Mouse (Mus musculus): Measurements from ENCODE around the gene Nudt8. TPM values are rescaled to one million over a fixed set of nuclear protein-coding genes. Genes with fewer than 3 reads are reported as not detected.
A peak's percentile ranks its signal among the peaks of the same experiment; 100 is the strongest.

Nudt8 gene
- polyA plus RNA-seq, 1 experiment from 2014 or later = 41.1 TPM

DNA sequence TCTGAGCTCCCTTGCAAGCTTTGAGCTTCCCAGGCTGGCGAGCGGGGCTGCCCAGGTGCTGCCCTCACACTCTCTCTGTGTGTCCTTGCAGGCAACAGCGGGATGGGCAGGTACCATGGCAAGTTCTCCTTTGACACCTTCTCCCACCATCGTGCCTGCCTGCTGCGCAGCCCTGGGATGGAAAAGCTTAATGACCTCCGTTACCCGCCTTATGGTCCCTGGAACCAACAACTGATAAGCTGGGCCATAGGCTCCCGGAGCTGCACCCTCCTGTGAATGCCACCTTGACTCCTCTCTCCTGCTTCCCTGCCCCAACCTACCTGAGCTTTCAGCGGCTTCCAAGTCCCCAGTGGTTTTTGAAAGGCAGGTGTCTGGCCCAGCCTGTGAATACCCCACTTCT lies 19.5 kb upstream of the Nudt8 start:
- Histone ChIP-seq H3K4me2 (ENCODE audit: low read length) (no peak overlapping the region), H3K36me3 (ENCODE audit: control insufficient read depth, insufficient read depth, low read length) (no peaks in the 10 kb centered on the region), H3K4me1 (ENCODE audit: control insufficient read depth, insufficient read depth, low read length) (no peaks in the 10 kb centered on the region), H3K4me3 (ENCODE audit: low read depth, low read length) (no peak overlapping the region), H3K9ac (ENCODE audit: low read length) (no peak overlapping the region), H3K27ac (ENCODE audit: low read depth, low read length) (no peak overlapping the region), H3K9me3 (replicated peaks; ENCODE audit: control insufficient read depth, low read length) (no peaks in the 10 kb centered on the region), H3K27me3 (replicated peaks; ENCODE audit: control insufficient read depth, insufficient read depth, low read length) (no peaks in the 10 kb centered on the region)
- WGBS = 80% methylated on average over 9 of the region's 9 CpGs
- no peak for ATAC-seq
- DNase-seq (ENCODE audit: low spot score) = no peak

GRCm38 (mm10) chr19:3983527-3984200 lies 16.7 kb upstream of the Nudt8 start:
- H3K27me3 ChIP-seq (replicated peaks; ENCODE audit: control insufficient read depth, insufficient read depth, low read length) = no peaks in the 10 kb centered on the region
- WGBS = 33% methylated on average over 9 of the region's 9 CpGs
- no peak overlapping the region for H3K4me2 ChIP-seq (ENCODE audit: low read length)
- no peak overlapping the region for H3K4me3 ChIP-seq (ENCODE audit: low read depth, low read length)
- H3K4me1 ChIP-seq (ENCODE audit: control insufficient read depth, insufficient read depth, low read length) = no peaks in the 10 kb centered on the region
- ATAC-seq (no peak), DNase-seq (ENCODE audit: low spot score) (no peak)
- no peaks in the 10 kb centered on the region for H3K9me3 ChIP-seq (replicated peaks; ENCODE audit: control insufficient read depth, low read length)
- H3K27ac ChIP-seq (ENCODE audit: low read depth, low read length) = no peak overlapping the region
- H3K9ac ChIP-seq (ENCODE audit: low read length) = no peak overlapping the region
- H3K36me3 ChIP-seq (ENCODE audit: control insufficient read depth, insufficient read depth, low read length) = no peaks in the 10 kb centered on the region

- WGBS = 39% methylated on average over 8 of the region's 8 CpGs
- DNase-seq (ENCODE audit: low spot score) = no peak
Measured at GRCm38 (mm10) chr19:3985261-3985681, 15.1 kb upstream of the Nudt8 start.

DNA sequence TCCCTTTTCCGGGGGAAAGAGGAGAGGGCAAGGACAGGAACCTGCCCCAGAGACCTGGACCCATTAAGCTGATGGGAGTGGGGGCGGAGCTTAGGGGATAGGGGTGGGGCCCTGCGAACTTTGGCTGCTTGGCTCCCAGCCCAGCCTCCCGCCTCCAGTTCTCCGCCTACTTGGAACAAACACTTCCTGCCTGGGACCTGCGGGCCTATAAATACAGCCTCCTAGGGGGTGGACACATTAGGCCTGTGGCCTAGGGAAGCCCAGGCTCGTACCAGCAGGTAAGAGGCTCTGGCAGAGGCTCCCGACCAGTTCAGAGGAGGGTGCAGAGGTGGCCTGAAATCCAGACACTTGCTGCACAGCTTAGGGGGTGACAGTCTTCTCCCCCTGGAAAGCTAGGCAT lies 14.0 kb upstream of the Nudt8 start, which contains the start of gene Acy3:
Gene Acy3 (plus strand): TSS at position 237 of the 400 bp plus-strand sequence.
- Histone ChIP-seq H3K9me3 (replicated peaks; ENCODE audit: control insufficient read depth, low read length) (no peaks in the 10 kb centered on the region), H3K4me2 (ENCODE audit: low read length) (no peak within 1 kb of the TSS), H3K4me3 (ENCODE audit: low read depth, low read length) (no peak within 1 kb of the TSS), H3K27me3 (replicated peaks; ENCODE audit: control insufficient read depth, insufficient read depth, low read length) (no peaks in the 10 kb centered on the region), H3K4me1 (ENCODE audit: control insufficient read depth, insufficient read depth, low read length) (no peaks in the 10 kb centered on the region), H3K27ac (ENCODE audit: low read depth, low read length) (no peak within 1 kb of the TSS), H3K9ac (ENCODE audit: low read length) (no peak within 1 kb of the TSS), H3K36me3 (ENCODE audit: control insufficient read depth, insufficient read depth, low read length) (no peaks in the 10 kb centered on the region)
- ATAC-seq (no peak), DNase-seq (ENCODE audit: low spot score) (peak; percentile 33)
- WGBS = 18% methylated on average over 8 of the region's 8 CpGs

More at GRCm38 (mm10) chr19:3985261-3985681, 15.1 kb upstream of the Nudt8 start:
- no peak overlapping the region for H3K27ac ChIP-seq (ENCODE audit: low read depth, low read length)
- no peak overlapping the region for H3K4me3 ChIP-seq (ENCODE audit: low read depth, low read length)
- no peaks in the 10 kb centered on the region for H3K36me3 ChIP-seq (ENCODE audit: control insufficient read depth, insufficient read depth, low read length)
- H3K9me3 ChIP-seq (replicated peaks; ENCODE audit: control insufficient read depth, low read length) = no peaks in the 10 kb centered on the region
- ATAC-seq = no peak
- H3K4me2 ChIP-seq (ENCODE audit: low read length) = no peak overlapping the region
- H3K9ac ChIP-seq (ENCODE audit: low read length) = no peak overlapping the region
- H3K27me3 ChIP-seq (replicated peaks; ENCODE audit: control insufficient read depth, insufficient read depth, low read length) = no peaks in the 10 kb centered on the region
- no peaks in the 10 kb centered on the region for H3K4me1 ChIP-seq (ENCODE audit: control insufficient read depth, insufficient read depth, low read length)

- WGBS = 88% methylated on average over 14 of the region's 14 CpGs
- DNase-seq (ENCODE audit: low spot score) (no peak), ATAC-seq (no peak)
- Histone ChIP-seq H3K36me3 (ENCODE audit: control insufficient read depth, insufficient read depth, low read length) (no peaks in the 10 kb centered on the region), H3K4me1 (ENCODE audit: control insufficient read depth, insufficient read depth, low read length) (no peaks in the 10 kb centered on the region), H3K4me3 (ENCODE audit: low read depth, low read length) (no peak overlapping the region), H3K4me2 (ENCODE audit: low read length) (no peak overlapping the region), H3K27me3 (replicated peaks; ENCODE audit: control insufficient read depth, insufficient read depth, low read length) (no peaks in the 10 kb centered on the region), H3K9me3 (replicated peaks; ENCODE audit: control insufficient read depth, low read length) (no peaks in the 10 kb centered on the region), H3K27ac (ENCODE audit: low read depth, low read length) (no peak overlapping the region), H3K9ac (ENCODE audit: low read length) (no peak overlapping the region)
Measured at GRCm38 (mm10) chr19:3988066-3988465, 12.3 kb upstream of the Nudt8 start.

DNA sequence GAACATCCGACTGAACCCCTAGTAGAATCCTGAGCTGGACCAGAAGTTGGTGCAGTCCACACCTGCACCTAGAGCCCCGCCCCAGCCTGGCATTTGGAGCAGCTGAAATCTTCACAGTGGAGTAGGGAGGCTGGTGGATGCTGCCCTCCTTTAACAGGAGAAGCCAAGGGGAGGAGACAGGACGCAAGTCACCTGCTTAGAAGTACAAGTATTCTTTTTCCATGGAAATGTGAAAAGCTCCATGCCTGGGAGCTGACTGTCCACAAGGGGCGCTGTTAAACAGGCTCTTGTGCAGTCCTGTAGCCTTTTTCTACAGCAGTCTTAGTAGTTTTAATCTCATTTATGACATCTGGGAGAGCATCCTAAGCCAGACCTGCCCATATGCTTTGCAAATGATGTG lies 11.6 kb upstream of the Nudt8 start:
- Histone ChIP-seq H3K9me3 (replicated peaks; ENCODE audit: control insufficient read depth, low read length) (no peaks in the 10 kb centered on the region), H3K4me2 (ENCODE audit: low read length) (no peak overlapping the region), H3K9ac (ENCODE audit: low read length) (no peak overlapping the region), H3K4me3 (ENCODE audit: low read depth, low read length) (no peak overlapping the region), H3K27ac (ENCODE audit: low read depth, low read length) (no peak overlapping the region), H3K36me3 (ENCODE audit: control insufficient read depth, insufficient read depth, low read length) (no peaks in the 10 kb centered on the region), H3K4me1 (ENCODE audit: control insufficient read depth, insufficient read depth, low read length) (no peaks in the 10 kb centered on the region), H3K27me3 (replicated peaks; ENCODE audit: control insufficient read depth, insufficient read depth, low read length) (no peaks in the 10 kb centered on the region)
- DNase-seq (ENCODE audit: low spot score) = no peak
- no peak for ATAC-seq
- WGBS = 86% methylated on average over 4 of the region's 4 CpGs

GRCm38 (mm10) chr19:3990804-3991203 lies 9.6 kb upstream of the Nudt8 start:
- no peak for DNase-seq (ENCODE audit: low spot score)
- no peak overlapping the region for H3K9ac ChIP-seq (ENCODE audit: low read length)
- no peak overlapping the region for H3K4me2 ChIP-seq (ENCODE audit: low read length)
- no peaks in the 10 kb centered on the region for H3K9me3 ChIP-seq (replicated peaks; ENCODE audit: control insufficient read depth, low read length)
- no peak overlapping the region for H3K4me3 ChIP-seq (ENCODE audit: low read depth, low read length)
- H3K36me3 ChIP-seq (ENCODE audit: control insufficient read depth, insufficient read depth, low read length) = no peaks in the 10 kb centered on the region
- WGBS = 76% methylated on average over 6 of the region's 6 CpGs
- H3K4me1 ChIP-seq (ENCODE audit: control insufficient read depth, insufficient read depth, low read length) = no peaks in the 10 kb centered on the region
- H3K27ac ChIP-seq (ENCODE audit: low read depth, low read length) = no peak overlapping the region
- no peak for ATAC-seq
- no peaks in the 10 kb centered on the region for H3K27me3 ChIP-seq (replicated peaks; ENCODE audit: control insufficient read depth, insufficient read depth, low read length)

GRCm38 (mm10) chr19:3991562-3991961 lies 8.8 kb upstream of the Nudt8 start:
- Histone ChIP-seq H3K36me3 (ENCODE audit: control insufficient read depth, insufficient read depth, low read length) (no peaks in the 10 kb centered on the region), H3K27ac (ENCODE audit: low read depth, low read length) (no peak overlapping the region), H3K9ac (ENCODE audit: low read length) (no peak overlapping the region), H3K4me1 (ENCODE audit: control insufficient read depth, insufficient read depth, low read length) (no peaks in the 10 kb centered on the region), H3K27me3 (replicated peaks; ENCODE audit: control insufficient read depth, insufficient read depth, low read length) (no peaks in the 10 kb centered on the region), H3K4me3 (ENCODE audit: low read depth, low read length) (no peak overlapping the region), H3K9me3 (replicated peaks; ENCODE audit: control insufficient read depth, low read length) (no peaks in the 10 kb centered on the region), H3K4me2 (ENCODE audit: low read length) (no peak overlapping the region)
- 98% methylated on average over 3 of the region's 3 CpGs for WGBS
- ATAC-seq = no peak
- no peak for DNase-seq (ENCODE audit: low spot score)

GRCm38 (mm10) chr19:3991966-3992365 lies 8.4 kb upstream of the Nudt8 start:
- Histone ChIP-seq H3K9ac (ENCODE audit: low read length) (no peak overlapping the region), H3K27ac (ENCODE audit: low read depth, low read length) (no peak overlapping the region), H3K4me3 (ENCODE audit: low read depth, low read length) (no peak overlapping the region), H3K9me3 (replicated peaks; ENCODE audit: control insufficient read depth, low read length) (no peaks in the 10 kb centered on the region), H3K4me1 (ENCODE audit: control insufficient read depth, insufficient read depth, low read length) (no peaks in the 10 kb centered on the region), H3K27me3 (replicated peaks; ENCODE audit: control insufficient read depth, insufficient read depth, low read length) (no peaks in the 10 kb centered on the region), H3K4me2 (ENCODE audit: low read length) (no peak overlapping the region), H3K36me3 (ENCODE audit: control insufficient read depth, insufficient read depth, low read length) (no peaks in the 10 kb centered on the region)
- no peak for DNase-seq (ENCODE audit: low spot score)
- ATAC-seq = no peak
- 82% methylated on average over 3 of the region's 3 CpGs for WGBS

Data from forebrain, embryonic 14.5 days (tissue).